Mouse (Mus musculus): ENCODE data around the gene Fam32a.

Fam32a gene

DNA sequence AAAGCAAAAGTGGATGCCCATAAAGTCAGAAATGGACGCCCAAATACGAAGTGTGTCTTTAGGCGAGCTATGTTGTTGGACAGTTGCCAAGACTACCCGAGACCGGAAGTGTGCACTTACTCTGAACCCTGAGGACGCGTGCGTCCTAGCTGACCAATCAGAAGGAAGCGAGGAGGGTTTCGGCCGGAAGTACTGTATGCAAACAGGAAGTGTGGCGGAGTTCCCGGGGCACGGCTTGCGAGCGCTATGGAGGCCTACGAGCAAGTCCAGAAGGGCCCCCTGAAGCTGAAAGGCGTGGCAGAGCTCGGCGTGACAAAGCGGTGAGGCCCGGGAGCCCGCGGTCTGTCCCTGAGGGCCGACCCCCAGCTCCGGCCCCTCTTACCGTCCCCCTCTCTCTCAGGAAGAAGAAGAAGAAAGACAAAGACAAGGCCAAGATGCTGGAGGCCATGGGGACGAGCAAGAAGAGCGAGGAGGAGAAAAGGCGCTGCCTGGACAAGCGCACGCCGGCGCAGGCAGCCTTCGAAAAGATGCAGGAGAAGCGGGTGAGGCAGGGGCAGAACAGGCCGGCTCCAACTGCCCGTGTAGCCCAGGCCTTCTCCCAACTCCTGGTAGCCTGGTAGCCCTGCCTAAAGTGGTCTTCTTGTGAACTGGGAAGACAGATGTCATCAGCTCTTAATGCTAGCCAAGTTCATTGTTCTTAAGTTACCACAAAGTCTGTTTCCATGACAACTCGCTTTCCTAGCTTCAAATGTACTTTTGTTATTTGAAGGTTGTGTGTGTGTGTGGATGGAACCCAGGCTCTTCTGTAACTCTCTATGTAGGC is at the start of gene Fam32a:
Fam32a (plus strand) TSS at position 190 of the 823 bp plus-strand sequence.
- DNase-seq (ENCODE audit: low read depth, low spot score): peak; percentile 98

DNA sequence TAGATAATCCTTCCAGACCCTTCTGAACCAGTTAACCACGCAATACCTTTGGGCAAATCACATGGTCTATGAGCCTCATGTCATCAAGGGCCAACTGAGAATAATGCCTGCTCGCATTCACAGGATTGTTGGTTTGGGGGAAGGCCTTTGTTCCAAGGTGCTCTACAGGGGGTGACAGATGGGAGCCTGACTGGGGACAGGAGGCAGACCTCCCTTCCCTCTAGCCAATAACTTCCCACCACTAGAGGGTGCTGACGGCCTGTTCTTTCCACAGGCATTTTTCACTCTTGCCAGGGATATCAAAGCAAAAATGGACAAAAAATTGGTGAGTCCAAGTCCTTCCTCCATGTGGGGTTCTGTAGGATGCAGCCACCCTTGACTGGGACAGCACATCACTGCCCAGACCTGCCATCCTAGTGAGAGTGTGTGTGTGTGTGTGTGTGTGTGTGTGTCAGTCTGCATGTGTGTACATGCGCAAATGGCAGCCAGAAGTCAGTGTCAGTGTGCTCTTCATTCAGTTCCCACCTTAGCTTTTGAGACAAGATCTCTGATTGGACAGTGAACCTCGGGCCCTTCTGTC is 42.1 kb upstream of the Fam32a start:
- peak; percentile 84 for DNase-seq (ENCODE audit: low read depth, low spot score)

DNA sequence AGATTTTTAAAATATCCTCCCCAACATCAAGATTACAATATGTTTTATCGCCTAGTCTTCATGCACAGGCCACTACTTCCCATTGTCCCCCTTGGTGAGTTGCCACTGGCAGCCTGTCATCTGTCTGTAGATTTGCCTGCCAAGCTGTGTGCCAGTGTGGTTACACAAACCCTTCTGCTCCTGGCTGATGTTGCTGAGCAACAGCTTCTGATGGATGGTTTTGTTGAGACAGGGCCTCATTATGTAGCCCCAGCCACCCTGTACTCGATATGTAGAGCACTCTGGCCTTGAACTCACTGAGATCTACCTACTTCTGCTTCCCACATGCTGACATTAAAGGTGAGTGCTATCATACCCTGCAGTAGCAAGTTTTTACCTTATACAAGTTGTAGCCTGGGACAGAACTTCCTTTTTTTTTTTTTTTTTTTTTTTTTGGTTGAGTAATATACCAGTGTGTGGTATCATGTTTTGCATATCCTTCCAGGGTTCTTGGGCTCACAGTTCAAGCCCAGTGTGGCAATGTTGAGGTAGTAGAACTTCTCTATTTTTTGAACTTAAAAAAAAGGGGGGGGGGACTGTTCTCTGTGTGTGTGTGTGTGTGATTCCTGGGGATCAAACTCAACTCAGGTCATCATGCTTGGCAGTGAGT is 35.9 kb upstream of the Fam32a start:
- no peak for DNase-seq (ENCODE audit: low read depth, low spot score)

DNA sequence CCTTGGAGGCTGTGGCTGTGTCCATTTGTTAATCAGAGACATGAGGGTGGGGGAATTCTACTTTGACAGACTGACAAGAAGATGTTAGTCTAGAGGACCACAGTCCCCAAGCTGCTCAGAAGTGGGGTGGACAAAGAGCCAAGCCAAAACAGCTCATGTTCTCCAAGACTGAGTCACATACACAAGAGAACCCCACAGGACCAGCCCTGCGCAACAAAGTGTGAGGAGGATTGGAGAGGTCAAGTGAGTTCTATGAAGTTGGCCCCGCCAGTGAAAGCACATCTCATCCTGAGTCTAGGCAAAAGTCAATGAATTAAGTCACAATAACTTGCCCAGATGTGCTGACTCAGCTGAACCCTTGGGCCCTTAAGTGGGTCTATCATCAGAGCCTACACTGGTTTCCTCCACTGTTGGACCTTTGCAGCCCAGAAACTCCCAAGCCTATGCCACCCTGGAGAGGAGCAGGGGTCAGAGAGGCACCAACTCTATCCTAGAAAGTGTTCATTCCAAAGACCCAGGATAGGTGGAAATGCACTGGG is 31.7 kb upstream of the Fam32a start:
- DNase-seq (ENCODE audit: low read depth, low spot score): no peak

DNA sequence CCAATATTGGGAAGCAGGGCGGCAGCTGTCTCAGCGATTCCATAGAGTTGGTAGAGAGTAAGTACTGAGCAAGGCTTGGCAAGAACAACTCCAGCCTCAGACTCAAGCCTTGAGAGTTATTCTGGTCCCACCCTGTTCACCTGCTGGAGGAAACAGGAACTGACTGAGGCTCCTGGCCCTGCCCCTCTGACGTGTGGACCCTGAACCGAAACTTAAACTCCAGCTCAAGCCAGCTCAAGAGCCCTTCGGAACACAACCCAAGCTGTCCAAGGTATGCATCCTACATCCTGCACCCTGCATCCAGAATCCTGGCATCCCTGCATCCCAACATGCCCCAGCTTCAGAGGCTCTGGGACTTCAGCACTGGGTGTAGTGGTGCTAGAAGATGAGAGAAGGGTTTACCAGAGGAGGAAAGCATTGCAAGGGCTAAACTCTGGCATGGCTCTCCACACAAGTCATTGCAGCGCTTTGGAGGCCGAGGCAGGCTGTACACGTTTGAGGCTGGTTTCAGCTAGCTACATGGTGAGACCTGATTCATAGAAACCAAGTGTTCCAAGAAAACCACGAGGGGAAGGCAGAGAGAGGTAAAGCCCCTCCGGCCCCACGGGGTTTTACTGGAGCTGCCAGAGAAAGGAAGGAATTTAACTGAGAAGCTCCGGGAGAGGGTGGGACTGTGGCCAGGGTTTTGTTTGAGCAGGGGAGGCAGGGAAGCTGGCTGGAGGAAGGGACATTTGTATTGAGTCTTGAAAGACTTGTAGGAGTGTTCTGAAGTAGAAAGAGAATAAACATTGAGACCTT is 29.9 kb upstream of the Fam32a start, which contains the start of gene Hsh2d:
Hsh2d (plus strand) TSS at position 222 of the 798 bp plus-strand sequence.
- DNase-seq (ENCODE audit: low read depth, low spot score): peak; percentile 89

DNA sequence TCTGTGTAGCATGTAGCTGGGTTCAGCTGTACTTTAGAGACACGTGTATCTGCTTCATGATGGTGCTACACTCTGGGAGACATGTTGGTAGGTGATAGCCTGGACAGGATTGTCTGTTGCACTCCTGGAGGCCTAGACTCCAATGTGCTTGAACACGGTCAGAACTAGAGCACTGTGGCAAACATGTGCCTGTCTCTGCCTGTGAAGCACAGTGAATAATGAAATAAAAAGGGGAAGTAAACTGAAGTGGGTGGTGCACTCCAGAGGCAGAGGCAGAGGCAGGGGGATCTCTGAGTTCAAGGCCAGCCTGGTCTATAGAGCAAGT is 29.4 kb upstream of the Fam32a start:
- peak; percentile 24 for DNase-seq (ENCODE audit: low read depth, low spot score)

DNA sequence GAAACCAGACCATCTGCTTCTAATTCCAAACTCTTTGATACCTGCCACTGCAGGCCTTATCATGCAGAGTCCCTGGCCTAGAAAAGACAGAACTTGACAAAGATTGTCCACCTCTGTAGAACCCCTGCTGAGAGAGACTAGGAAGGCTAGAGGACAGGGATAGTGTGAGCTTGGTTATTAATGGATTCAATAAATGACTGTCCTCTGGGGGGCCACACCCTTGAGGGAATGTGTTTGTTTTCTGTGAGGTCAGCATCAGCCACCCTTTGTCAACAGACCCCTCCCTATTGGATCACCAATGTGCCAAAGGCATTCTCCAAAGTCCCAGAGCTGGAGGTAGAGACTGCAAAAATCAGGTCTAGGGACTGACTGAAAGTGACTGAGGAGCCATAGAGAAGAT is 27.5 kb upstream of the Fam32a start:
- DNase-seq (ENCODE audit: low read depth, low spot score): no peak

DNA sequence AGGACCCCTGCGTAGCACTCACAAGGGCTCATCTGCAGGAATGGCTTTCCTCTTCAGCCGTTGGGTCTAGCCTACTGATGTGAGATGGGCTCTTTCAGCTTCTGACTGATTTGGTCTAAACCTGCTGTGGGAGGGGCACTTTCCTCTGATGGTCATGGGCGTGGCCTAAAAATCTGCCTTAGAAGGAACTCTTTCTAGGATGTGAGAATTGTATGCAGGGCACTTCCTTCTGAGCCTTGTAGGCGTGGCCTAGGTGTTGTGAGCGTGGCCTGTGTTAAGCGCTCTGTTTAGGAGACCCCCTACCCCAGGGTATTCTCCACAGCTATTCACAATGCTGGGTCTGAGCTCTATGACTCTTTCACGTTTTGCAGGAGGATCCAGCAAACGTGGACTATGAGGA is 21.5 kb upstream of the Fam32a start:
- DNase-seq (ENCODE audit: low read depth, low spot score): no peak

DNA sequence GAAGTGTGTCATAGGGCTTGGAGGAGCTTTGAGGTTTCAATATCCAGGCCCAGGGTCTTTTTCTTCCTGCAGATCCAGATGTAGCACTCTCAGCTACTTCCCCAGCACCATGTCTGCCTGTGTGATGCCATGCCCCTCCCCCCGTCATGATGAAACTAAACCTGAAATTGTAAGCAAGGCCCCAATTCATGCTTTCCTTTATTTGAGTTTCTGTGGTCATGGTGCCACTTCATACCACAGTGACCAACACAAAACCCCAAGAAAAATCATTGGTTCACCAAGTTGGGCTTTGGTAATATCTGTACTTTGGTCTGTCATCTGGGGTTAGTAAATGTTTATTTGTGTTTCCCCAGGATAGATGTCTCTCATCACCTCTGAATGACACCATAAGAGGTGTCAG is 10.9 kb upstream of the Fam32a start:
- DNase-seq (ENCODE audit: low read depth, low spot score): no peak

DNA sequence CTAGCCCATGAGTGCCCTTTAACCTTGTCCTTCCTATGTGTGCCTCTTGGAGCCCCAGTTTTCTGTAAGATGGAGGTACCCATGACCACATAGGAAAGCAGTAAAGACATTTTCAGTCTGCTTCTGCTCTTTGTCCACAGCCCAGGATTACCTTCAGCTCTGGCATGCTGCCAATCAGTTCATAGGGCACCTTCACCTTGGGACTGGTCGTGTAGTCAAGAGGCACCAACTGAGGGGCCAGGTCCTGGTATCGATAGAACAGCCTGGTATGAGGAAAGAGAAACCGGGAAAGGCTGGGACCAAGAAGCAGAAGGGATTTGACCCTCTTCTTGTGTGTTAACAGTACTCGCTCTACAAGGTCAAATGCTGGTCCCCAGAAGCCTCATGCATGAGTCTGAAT is 9.3 kb upstream of the Fam32a start:
- no peak for DNase-seq (ENCODE audit: low read depth, low spot score)

DNA sequence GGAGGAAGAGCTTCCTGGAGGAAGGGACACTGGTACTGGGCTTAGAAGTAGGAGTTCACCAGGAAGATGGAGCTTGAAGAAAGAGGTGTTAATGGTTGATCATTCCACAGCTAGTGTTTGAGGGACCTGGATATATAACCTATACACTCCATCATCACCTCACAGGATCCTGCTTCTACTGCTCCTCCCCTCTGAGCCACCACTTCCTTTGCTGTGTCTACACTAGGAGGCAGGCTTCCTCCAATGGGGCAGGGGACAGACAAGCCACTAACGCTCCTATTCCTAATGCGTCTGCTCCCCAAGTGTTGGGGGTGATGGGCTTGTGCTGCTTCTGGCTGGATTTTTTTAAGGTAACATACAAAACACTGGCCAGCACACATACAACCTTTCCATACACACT is 8.8 kb upstream of the Fam32a start:
- DNase-seq (ENCODE audit: low read depth, low spot score): peak; percentile 50

DNA sequence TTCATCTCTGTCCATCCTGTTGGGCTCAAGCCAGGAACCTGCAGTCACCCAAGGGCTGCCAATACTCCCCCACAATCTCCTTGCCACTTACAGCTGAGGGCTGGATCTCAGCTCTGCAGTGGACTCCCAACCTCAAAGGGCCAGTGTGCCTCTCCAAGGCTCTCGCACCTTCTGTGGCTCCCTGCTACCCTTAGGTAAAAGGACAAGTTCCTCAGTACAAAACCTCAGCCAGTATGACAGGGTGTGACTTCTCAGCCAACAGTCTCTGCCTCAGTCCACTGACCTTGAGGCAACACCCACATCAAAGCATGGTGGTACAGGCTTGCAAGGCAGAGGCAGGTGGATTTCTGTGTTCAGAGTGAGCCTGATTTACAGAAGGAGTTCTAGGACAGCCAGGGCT is 7.7 kb upstream of the Fam32a start:
- no peak for DNase-seq (ENCODE audit: low read depth, low spot score)

DNA sequence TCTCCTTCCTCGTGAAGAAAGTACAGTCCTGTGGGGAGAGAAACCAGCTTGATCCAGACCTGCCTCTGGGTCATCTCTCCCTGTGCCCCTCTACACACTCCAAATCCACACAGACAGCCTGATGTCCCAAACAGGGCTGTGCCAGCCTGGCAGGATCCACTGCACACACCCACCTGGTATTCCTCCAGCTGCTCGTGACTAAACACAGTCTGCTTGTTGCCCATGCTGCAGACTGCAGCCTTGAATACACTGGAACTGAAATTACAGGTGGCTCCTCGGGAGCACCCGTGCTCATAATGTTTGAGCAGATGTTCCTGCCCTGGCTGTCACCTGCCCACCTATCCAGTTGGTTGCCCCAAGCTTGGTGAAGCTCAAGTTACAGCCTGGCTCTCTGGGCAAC is 6.8 kb upstream of the Fam32a start, which contains the start of gene Cib3:
Cib3 (minus strand) TSS at position 87 of the 400 bp plus-strand sequence.
- DNase-seq (ENCODE audit: low read depth, low spot score): no peak

DNA sequence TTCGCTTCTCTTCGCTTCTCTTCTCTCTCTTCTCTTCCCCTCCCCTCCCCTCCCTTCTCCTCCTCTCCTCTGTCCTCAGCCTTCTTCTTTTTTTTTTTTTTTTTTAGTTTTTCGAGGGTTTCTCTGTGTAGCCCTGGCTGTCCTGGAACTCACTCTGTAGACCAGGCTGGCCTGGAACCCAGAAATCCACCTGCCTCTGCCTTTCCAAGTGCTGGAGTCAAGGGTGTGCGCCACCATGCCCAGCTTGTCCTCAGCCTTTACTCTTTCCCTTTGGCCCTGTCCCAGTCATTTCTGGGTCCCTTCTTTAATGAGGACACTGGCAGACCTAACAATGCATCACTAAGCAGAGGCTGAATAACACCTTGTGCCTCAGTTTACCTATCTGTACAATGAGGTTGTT is 6.0 kb upstream of the Fam32a start, which contains the start of gene Gm11034:
Gm11034 (minus strand) TSS at position 101 of the 400 bp plus-strand sequence.
- DNase-seq (ENCODE audit: low read depth, low spot score): no peak

DNA sequence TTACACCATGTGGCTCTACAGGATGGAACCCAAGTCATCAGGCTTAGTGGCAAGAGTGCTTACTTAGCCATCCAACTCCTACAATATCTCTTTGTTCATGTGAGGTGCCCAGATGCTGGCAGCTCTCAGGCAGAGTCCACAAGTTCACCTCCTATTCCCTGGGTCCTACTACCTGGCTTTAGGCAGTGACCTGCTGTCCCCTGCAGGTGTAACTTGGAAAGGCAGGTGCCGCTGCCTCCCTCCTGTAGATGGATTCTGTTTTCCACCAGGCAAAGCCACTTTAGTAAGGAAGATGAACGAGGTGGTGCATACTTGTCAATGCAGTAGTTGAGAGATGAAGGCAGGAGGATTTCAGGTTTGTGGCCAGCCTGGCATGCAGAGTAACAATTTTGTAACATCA is 4.5 kb upstream of the Fam32a start:
- peak; percentile 73 for DNase-seq (ENCODE audit: low read depth, low spot score)

DNA sequence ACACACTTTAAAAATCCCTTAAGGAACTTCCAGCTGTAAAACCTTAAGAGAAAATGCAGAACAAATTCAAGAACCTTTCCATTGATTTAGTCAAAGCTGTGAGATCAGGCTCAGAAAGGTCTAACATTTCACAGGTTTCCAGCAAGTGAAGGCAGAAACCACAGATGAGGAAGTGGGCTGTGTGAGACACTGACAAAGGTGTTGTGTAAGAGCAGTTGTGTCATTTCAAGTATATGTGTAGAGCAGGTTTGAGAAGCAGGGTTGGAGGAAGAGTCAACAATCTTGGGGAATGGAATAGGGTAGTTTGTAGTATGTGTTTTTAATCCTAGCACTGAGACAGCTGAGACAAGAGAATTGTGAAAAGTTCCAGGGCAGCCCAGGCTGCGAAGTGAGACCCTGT is 3.7 kb upstream of the Fam32a start:
- peak; percentile 66 for DNase-seq (ENCODE audit: low read depth, low spot score)

DNA sequence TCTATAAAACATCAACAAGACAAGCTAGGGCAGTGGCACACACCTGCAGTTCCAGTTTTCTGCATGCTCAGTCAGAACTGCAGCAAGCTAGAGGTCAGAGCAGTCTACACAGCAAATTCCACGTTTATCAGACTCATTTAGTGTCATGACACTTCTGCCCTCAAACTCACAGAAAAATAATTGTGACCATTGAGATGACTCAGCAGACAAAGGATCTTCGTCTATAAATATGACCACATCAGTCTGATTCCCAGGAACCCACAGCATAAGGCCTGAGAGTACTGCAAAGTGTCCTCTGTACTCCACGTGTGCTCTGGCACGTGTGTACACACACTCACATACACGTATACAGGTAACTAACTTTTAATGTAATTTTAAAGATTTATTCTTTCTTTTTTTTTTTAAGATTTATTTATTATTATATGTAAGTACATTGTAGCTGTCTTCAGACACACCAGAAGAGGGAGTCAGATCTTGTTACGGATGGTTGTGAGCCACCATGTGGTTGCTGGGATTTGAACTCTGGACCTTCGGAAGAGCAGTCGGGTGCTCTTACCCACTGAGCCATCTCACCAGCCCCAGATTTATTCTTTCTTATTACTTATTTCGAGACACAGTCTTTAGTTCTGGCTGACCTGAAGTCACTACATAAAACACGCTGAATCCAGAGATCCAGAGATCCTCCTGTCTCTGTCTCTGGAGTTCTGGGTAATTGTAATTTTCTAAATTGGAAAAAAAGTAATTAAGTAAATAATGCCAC is 569 bp upstream of the Fam32a start:
- no peak for DNase-seq (ENCODE audit: low read depth, low spot score)

DNA sequence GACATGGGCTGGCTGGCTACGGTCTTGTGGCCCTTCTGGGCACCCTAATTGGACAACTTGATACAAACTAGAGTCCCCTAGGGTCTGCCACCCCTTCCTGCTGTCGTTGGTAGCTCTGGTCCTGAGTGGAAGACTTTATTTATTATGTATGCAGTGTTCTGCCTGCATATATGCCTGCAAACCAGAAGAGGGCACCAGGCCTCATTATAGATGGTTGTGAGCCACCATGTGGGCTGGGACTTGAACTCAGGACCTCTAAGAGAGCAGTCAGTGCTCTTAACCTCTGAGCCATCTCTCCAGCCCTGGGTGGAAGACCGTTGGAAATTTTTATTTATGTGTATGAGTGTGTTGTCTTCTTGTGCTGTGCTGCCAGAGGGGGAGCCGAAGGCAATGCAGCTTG is 1.2 kb downstream of the Fam32a start:
- DNase-seq (ENCODE audit: low read depth, low spot score): peak; percentile 47

DNA sequence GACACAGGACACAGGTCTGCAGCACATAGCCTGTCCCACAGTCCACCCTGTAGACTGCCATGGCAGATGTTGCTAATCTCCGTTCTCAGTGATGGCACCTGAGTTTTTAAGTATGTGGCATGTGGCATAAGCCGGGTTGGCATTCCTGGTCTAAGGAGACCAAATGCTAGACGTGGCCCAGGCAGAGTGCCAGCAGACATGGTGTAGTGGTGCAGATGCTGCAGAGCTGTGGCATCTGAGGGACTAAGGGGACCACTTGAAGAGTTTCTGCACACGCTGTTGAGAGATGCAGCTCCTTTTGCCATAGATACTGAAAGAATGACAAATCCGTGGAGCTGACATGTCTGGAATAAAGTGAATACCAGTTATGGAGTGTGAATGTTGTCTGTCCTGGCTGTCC is 3.1 kb downstream of the Fam32a start:
- no peak for DNase-seq (ENCODE audit: low read depth, low spot score)

DNA sequence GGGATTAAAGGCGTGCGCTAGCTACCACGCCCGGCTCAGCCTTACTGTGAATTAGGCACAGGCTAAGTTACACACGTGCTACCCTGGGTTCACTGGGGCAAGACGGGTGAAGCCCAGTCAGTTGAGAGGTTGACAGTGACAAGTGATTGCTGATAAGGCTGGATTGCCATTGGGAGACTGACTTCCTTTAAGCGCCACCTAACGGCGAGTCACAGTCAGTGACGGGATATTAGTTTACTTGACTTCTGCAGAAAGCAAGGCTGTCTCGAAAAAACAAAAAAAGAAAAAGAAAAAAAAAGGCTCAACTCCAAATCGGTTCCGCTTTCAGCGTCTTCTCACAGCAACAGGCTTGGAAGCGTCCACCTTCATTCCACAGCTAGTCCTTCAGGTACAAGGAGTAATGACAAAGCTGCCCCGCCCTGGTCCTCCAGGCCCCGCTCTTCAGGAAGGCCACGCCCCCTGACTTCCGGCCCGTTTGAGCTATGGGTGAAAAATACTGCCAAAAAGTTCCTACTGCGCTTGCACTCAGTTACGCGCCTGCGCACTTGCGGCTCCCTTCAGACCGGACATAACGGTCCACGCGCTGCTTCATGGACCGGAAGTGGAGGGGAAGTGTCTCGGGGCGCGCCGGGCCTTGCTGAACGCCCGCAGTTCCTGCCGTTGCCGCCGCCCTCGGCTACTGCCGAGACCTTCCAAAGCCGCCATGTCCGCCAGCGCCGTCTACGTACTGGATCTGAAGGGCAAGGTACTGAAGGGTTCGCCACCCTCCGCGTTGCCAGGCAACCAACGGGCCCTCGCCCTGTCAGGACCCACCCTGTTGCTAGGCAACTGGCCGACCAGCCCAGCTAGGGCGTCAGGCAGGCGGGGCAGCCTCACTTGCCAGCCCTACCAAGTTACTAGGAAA is 20.2 kb downstream of the Fam32a start, which contains the start of gene Ap1m1:
Ap1m1 (plus strand) TSS at position 520 of the 904 bp plus-strand sequence.
- DNase-seq (ENCODE audit: low read depth, low spot score): peak; percentile 99

Measured in CD4-positive, CD25-positive, alpha-beta regulatory T cell, adult 2 months (primary cell).